Mouse (Mus musculus): ENCODE measurements around the gene Bid. TPM values are rescaled to one million over a fixed set of nuclear protein-coding genes. Genes with fewer than 3 reads are reported as not detected.

Gene Bid
- polyA plus RNA-seq, 1 experiment from 2014 or later = 19.4 TPM

- Histone ChIP-seq H3K9me3 (no peaks in the 10 kb centered on the region), H3K27ac (replicated peaks) (no peak overlapping the region), H3K36me3 (replicated peaks) (peaks cover 9% of the 10 kb centered on the region), H3K4me1 (peaks cover under 1% of the 10 kb centered on the region), H3K27me3 (replicated peaks; ENCODE audit: low read depth, poor library complexity, severe bottlenecking) (no peaks in the 10 kb centered on the region), H3K4me3 (no peak overlapping the region)
- DNase-seq (ENCODE audit: low spot score) = no peak
- 89% methylated on average over 10 of the region's 10 CpGs for whole genome bisulfite sequencing
Measured at GRCm38 (mm10) chr6:120943551-120943950, 26.9 kb upstream of the Bid start.

- Histone ChIP-seq H3K4me3 (no peak overlapping the region), H3K27ac (replicated peaks) (no peak overlapping the region), H3K9me3 (no peaks in the 10 kb centered on the region), H3K36me3 (replicated peaks) (peaks cover 5% of the 10 kb centered on the region; the same call in 1 of the 2 replicates), H3K4me1 (peaks cover 5% of the 10 kb centered on the region), H3K27me3 (replicated peaks; ENCODE audit: low read depth, poor library complexity, severe bottlenecking) (no peaks in the 10 kb centered on the region)
- no peak for DNase-seq (ENCODE audit: low spot score)
- WGBS = 72% methylated on average over 2 of the region's 2 CpGs
Measured at GRCm38 (mm10) chr6:120943079-120943478, 26.4 kb upstream of the Bid start.

GRCm38 (mm10) chr6:120941575-120941974 is 24.9 kb upstream of the Bid start:
- 94% methylated on average over 13 of the region's 13 CpGs for WGBS
- Histone ChIP-seq H3K36me3 (replicated peaks) (peaks cover 4% of the 10 kb centered on the region; the same call in 1 of the 2 replicates), H3K4me1 (peaks cover 10% of the 10 kb centered on the region), H3K27ac (replicated peaks) (no peak overlapping the region), H3K9me3 (no peaks in the 10 kb centered on the region), H3K4me3 (no peak overlapping the region), H3K27me3 (replicated peaks; ENCODE audit: low read depth, poor library complexity, severe bottlenecking) (no peaks in the 10 kb centered on the region)
- no peak for DNase-seq (ENCODE audit: low spot score)

- WGBS = 85% methylated on average over 7 of the region's 7 CpGs
- H3K4me3 ChIP-seq = no peak overlapping the region
- DNase-seq (ENCODE audit: low spot score) = no peak
Measured at GRCm38 (mm10) chr6:120941084-120941481, 24.4 kb upstream of the Bid start.

GRCm38 (mm10) chr6:120940446-120941083 is 23.9 kb upstream of the Bid start:
- peaks cover 10% of the 10 kb centered on the region for H3K4me1 ChIP-seq
- H3K36me3 ChIP-seq (replicated peaks) = no peaks in the 10 kb centered on the region; the same call in 1 of the 2 replicates
- no peak overlapping the region for H3K4me3 ChIP-seq
- WGBS = 87% methylated on average over 7 of the region's 7 CpGs
- no peak overlapping the region for H3K27ac ChIP-seq (replicated peaks)
- no peaks in the 10 kb centered on the region for H3K9me3 ChIP-seq
- no peak for DNase-seq (ENCODE audit: low spot score)
- H3K27me3 ChIP-seq (replicated peaks; ENCODE audit: low read depth, poor library complexity, severe bottlenecking) = no peaks in the 10 kb centered on the region

More at GRCm38 (mm10) chr6:120941084-120941481, 24.4 kb upstream of the Bid start:
- H3K27me3 ChIP-seq (replicated peaks; ENCODE audit: low read depth, poor library complexity, severe bottlenecking) = no peaks in the 10 kb centered on the region
- H3K27ac ChIP-seq (replicated peaks) = no peak overlapping the region
- no peaks in the 10 kb centered on the region for H3K9me3 ChIP-seq
- peaks cover 10% of the 10 kb centered on the region for H3K4me1 ChIP-seq
- H3K36me3 ChIP-seq (replicated peaks) = no peaks in the 10 kb centered on the region; the same call in 1 of the 2 replicates

DNA sequence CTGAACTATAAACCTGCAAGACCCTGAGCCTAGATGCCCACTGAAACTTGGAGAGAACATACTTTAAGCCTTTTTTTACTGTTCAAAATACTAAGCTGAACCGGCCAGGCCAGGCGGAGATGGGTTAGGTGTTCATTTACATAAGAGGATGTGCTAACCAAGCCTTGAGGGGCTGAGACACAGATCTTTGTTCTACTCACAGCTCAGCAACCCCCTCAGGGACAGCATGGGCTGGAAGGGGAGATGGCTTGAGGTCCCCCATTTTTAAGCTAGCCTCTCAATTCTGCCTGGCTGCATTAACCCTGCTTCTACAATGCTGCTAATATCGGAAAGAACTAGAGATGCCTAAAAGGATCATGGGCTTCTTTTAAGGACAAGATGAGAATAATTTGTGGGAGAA is 23.1 kb upstream of the Bid start:
- no peak overlapping the region for H3K4me3 ChIP-seq
- H3K4me1 ChIP-seq = peaks cover 10% of the 10 kb centered on the region
- H3K27ac ChIP-seq (replicated peaks) = no peak overlapping the region
- DNase-seq (ENCODE audit: low spot score) = no peak
- peaks cover 4% of the 10 kb centered on the region; the same call in 1 of the 2 replicates for H3K36me3 ChIP-seq (replicated peaks)
- WGBS = 78% methylated on average over 3 of the region's 3 CpGs
- no peaks in the 10 kb centered on the region for H3K27me3 ChIP-seq (replicated peaks; ENCODE audit: low read depth, poor library complexity, severe bottlenecking)
- H3K9me3 ChIP-seq = no peaks in the 10 kb centered on the region

DNA sequence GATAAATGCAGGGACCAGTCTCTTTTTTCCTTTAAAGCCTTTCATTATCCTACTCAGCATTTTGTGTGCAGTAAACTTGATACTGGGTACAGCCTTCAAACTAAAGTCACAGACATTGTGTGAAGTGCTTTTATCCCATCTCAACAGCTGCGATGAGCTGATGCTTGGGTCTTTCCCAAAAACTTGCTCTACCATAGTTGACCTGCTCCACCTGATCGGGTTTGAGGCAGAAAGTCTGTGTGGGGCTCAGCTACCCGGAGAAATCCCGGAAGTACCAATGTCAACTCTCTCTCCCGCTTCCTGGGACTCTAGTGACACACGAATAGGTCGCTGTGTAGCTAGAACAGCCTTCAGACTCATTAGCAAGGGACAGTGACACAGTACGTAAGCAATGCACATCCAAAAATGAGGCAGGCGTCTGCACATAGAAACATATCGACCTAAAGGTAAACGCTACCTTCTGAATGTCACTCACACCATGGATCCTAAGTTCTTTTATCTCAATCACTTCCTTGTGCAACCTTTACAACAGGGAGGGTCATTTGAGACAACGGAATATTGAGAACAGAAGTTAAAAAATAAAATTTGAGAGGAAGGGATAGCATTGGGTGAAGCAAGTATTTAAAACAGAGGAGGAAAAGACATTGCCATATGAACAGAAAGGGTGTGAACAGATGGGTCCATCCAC is 22.3 kb upstream of the Bid start:
- no peak for DNase-seq (ENCODE audit: low spot score)
- H3K36me3 ChIP-seq (replicated peaks) = peaks cover 12% of the 10 kb centered on the region
- WGBS = 91% methylated on average over 12 of the region's 12 CpGs

GRCm38 (mm10) chr6:120937999-120938608 is 21.5 kb upstream of the Bid start:
- Histone ChIP-seq H3K36me3 (replicated peaks) (peaks cover 19% of the 10 kb centered on the region), H3K4me1 (peaks cover 10% of the 10 kb centered on the region), H3K27ac (replicated peaks) (no peak overlapping the region), H3K4me3 (no peak overlapping the region), H3K9me3 (no peaks in the 10 kb centered on the region), H3K27me3 (replicated peaks; ENCODE audit: low read depth, poor library complexity, severe bottlenecking) (no peaks in the 10 kb centered on the region)
- 79% methylated on average over 11 of the region's 11 CpGs for WGBS
- no peak for DNase-seq (ENCODE audit: low spot score)

More for the DNA sequence above, 22.3 kb upstream of the Bid start:
- Histone ChIP-seq H3K9me3 (no peaks in the 10 kb centered on the region), H3K27ac (replicated peaks) (no peak overlapping the region), H3K4me1 (peaks cover 10% of the 10 kb centered on the region), H3K27me3 (replicated peaks; ENCODE audit: low read depth, poor library complexity, severe bottlenecking) (no peaks in the 10 kb centered on the region), H3K4me3 (no peak overlapping the region)

GRCm38 (mm10) chr6:120937104-120937617 is 20.5 kb upstream of the Bid start:
- Histone ChIP-seq H3K36me3 (replicated peaks) (peaks cover 28% of the 10 kb centered on the region), H3K4me3 (no peak overlapping the region), H3K9me3 (no peaks in the 10 kb centered on the region), H3K4me1 (peaks cover 10% of the 10 kb centered on the region), H3K27ac (replicated peaks) (no peak overlapping the region), H3K27me3 (replicated peaks; ENCODE audit: low read depth, poor library complexity, severe bottlenecking) (no peaks in the 10 kb centered on the region)
- DNase-seq (ENCODE audit: low spot score) = no peak
- WGBS = 83% methylated on average over 16 of the region's 16 CpGs

- no peaks in the 10 kb centered on the region for H3K27me3 ChIP-seq (replicated peaks; ENCODE audit: low read depth, poor library complexity, severe bottlenecking)
- H3K4me3 ChIP-seq = no peak overlapping the region
- DNase-seq (ENCODE audit: low spot score) = no peak
- H3K4me1 ChIP-seq = peaks cover 10% of the 10 kb centered on the region
- WGBS = 85% methylated on average over 4 of the region's 4 CpGs
- H3K27ac ChIP-seq (replicated peaks) = no peak overlapping the region
- no peaks in the 10 kb centered on the region for H3K9me3 ChIP-seq
- peaks cover 33% of the 10 kb centered on the region for H3K36me3 ChIP-seq (replicated peaks)
Measured at GRCm38 (mm10) chr6:120934176-120934575, 17.5 kb upstream of the Bid start.

DNA sequence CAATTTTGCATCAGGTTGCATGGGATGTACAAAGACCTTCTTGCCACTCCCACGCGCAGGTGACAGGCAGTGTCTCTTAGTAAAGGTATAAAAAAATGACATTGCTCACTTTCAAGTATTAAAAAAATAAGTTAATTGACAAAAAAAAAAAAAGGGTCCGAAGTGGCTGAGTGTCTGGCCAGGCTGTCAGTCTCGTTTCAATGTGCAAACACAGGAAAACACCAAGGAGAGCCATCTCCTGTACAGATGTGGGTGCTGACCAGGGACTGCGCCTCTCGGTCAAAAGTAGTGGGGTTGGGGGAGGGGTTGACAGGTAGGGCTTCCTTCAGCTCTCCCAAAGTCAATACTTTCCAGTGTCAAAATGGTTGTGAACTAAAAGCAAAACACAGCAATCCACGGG is 17.0 kb upstream of the Bid start:
- Histone ChIP-seq H3K4me3 (no peak overlapping the region), H3K9me3 (no peaks in the 10 kb centered on the region), H3K36me3 (replicated peaks) (peaks cover 33% of the 10 kb centered on the region), H3K27ac (replicated peaks) (no peak overlapping the region), H3K4me1 (peaks cover 10% of the 10 kb centered on the region), H3K27me3 (replicated peaks; ENCODE audit: low read depth, poor library complexity, severe bottlenecking) (no peaks in the 10 kb centered on the region)
- WGBS = 87% methylated on average over 7 of the region's 7 CpGs
- DNase-seq (ENCODE audit: low spot score) = no peak

DNA sequence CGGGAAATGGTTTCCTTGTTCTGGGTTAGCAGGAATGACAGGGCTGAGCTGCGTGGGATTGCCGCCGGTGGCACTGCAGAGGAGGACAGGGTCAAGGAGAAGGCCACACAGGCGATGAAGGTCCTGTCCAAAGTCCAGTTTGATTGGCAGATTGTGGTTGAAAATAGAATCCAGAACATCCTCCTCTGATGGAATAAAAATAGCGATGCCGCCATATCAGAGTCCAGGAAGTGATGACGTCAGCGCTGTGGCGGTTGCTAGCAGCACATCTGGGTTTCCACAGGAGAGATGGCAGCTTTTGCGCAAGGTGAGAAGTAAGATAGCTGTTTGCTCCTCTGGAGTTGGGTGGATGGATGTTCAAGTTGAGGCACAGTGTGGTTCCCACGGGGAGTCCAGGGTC is 15.9 kb upstream of the Bid start:
- no peaks in the 10 kb centered on the region for H3K27me3 ChIP-seq (replicated peaks; ENCODE audit: low read depth, poor library complexity, severe bottlenecking)
- no peak overlapping the region for H3K4me3 ChIP-seq
- H3K9me3 ChIP-seq = no peaks in the 10 kb centered on the region
- WGBS = 92% methylated on average over 12 of the region's 12 CpGs
- H3K4me1 ChIP-seq = 0 out of 2 replicates have a peak, but pooled peaks cover 3% of the 10 kb centered on the region
- peaks cover 33% of the 10 kb centered on the region for H3K36me3 ChIP-seq (replicated peaks)
- H3K27ac ChIP-seq (replicated peaks) = no peak overlapping the region
- no peak for DNase-seq (ENCODE audit: low spot score)

All from embryonic facial prominence, embryonic 10.5 days (tissue).